Comparison of ENCODE assay signal across 9 mouse cellular contexts in the genomic region with DNA sequence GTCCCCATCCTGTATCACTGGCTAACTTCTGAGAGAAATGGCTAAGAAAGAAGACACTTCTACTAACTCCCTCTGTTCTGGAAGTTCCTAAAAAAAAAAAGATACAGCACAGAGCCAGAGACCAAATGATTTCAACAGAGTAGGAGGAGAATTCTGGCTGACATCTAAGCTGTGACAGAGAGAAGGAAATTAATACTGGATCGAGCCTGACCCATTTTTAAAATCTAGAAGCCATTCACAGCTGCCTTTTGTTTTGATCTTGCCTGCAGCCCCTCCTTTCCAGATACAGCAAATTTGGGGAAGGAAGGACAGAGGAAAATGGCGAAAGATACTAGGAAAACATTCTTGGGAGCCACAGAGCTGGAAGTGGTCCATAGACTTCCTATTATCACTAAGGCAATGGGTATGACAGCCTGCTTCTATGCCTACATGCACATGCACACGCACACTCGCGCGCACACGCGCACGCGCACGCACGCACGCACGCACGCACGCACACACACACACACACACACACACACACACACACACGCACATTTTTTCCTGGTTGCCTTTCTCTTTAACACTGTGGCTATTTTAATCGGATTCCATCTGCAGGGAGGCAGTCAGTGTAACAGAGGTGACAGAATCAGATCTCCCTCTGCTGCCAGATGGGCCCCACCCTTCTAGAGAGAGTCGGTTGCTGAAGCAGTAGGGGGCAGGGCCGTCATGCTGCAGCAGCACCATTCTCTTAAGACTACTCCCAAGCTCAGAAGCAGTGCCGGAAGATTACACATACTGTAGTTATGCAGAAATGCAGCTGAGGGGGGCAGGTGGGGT. TPM values are rescaled to one million over a fixed set of nuclear protein-coding genes. Genes with fewer than 3 reads are reported as not detected.
DNase-seq lines count a peak whose midpoint lies in the region; ATAC-seq and TF ChIP-seq lines count a peak whose summit lies in the region.
"Had no signal": no experiment of that assay in that cellular context is flagged by ENCODE, and none has a peak within 500 bp of the region (broad histone marks: within the 10 kb centered on the region; RNA-seq: fewer than 3 reads in every experiment).

No protein-coding gene starts in this region.

- peak overlapping the region; percentile 84 for H3K4me2 ChIP-seq in intestine, embryonic 16.5 days (ENCODE audit: low read depth, low read length)
- H3K4me2 ChIP-seq in midbrain, postnatal 0 days (ENCODE audit: low read depth, low read length, poor library complexity, severe bottlenecking): peak overlapping the region; percentile 92

- H3K36me3 ChIP-seq in megakaryocyte, embryonic 14.5 days (replicated peaks; ENCODE audit: low read length): peaks cover 43% of the 10 kb centered on the region
- H3K36me3 ChIP-seq in intestine, embryonic 16.5 days (ENCODE audit: control insufficient read depth, insufficient read depth, low read length): no peaks in the 10 kb centered on the region
- H3K36me3 ChIP-seq in midbrain, postnatal 0 days (ENCODE audit: insufficient read depth, low read length): no peaks in the 10 kb centered on the region

- peaks cover 84% of the 10 kb centered on the region for H3K4me1 ChIP-seq in megakaryocyte, embryonic 14.5 days
- peaks cover 44% of the 10 kb centered on the region for H3K4me1 ChIP-seq in intestine, embryonic 16.5 days (ENCODE audit: control insufficient read depth, insufficient read depth, low read length)
- H3K4me1 ChIP-seq in midbrain, postnatal 0 days (ENCODE audit: insufficient read depth, low read length): peaks cover 11% of the 10 kb centered on the region; the same call in 1 of the 2 replicates

- DNase-seq in cerebellum, postnatal 25 days: peak; percentile 75 to 80
- DNase-seq in gastrocnemius, postnatal 25 days: peak; percentile 74
- peak; percentile 71 for DNase-seq in liver
- peak; percentile 77 for DNase-seq in midbrain, postnatal 0 days (ENCODE audit: low spot score)

- 55% methylated on average over 21 of the region's 21 CpGs for WGBS in intestine, embryonic 16.5 days
- WGBS in midbrain, postnatal 0 days: 47% methylated on average over 21 of the region's 21 CpGs

- H3K27me3 ChIP-seq in megakaryocyte, embryonic 14.5 days (replicated peaks): no peaks in the 10 kb centered on the region
- H3K27me3 ChIP-seq in intestine, embryonic 16.5 days (replicated peaks; ENCODE audit: control insufficient read depth, insufficient read depth, low read length): no peaks in the 10 kb centered on the region
- H3K27me3 ChIP-seq in midbrain, postnatal 0 days (ENCODE audit: insufficient read depth, low read length): no peaks in the 10 kb centered on the region

- ATAC-seq in megakaryocyte, adult 5-6 weeks (ENCODE audit: poor library complexity, severe bottlenecking): no peak
- peak; percentile 28 for ATAC-seq in intestine, embryonic 16.5 days
- ATAC-seq in midbrain, postnatal 0 days (ENCODE audit: low FRiP score): no peak
- ATAC-seq in granulocyte monocyte progenitor cell, adult 5-6 weeks (replicated peaks; ENCODE audit: poor library complexity, severe bottlenecking): no peak

- H3K27ac ChIP-seq in intestine, embryonic 16.5 days (ENCODE audit: low read length): 0 out of 2 replicates have a peak overlapping the region, but pooled peaks have one; percentile 1
- H3K27ac ChIP-seq in midbrain, postnatal 0 days (ENCODE audit: low read depth, low read length): peak overlapping the region; percentile 77

- no peaks in the 10 kb centered on the region for H3K9me3 ChIP-seq in megakaryocyte, embryonic 14.5 days
- no peaks in the 10 kb centered on the region for H3K9me3 ChIP-seq in intestine, embryonic 16.5 days (ENCODE audit: control insufficient read depth, low read length)
- H3K9me3 ChIP-seq in midbrain, postnatal 0 days (ENCODE audit: low read length): no peaks in the 10 kb centered on the region

- peak; percentile 35 for TF ChIP-seq CTCF in midbrain, postnatal 0 days (IDR thresholded peaks at IDR 0.05)

- H3K9ac ChIP-seq in intestine, embryonic 16.5 days (ENCODE audit: low read depth, low read length): peak overlapping the region; percentile 18; the same call in 1 of the 2 replicates
- peak overlapping the region; percentile 89 for H3K9ac ChIP-seq in midbrain, postnatal 0 days (replicated peaks; ENCODE audit: low read length, poor library complexity, severe bottlenecking)

- H3K4me3 ChIP-seq in megakaryocyte, embryonic 14.5 days (replicated peaks): peak overlapping the region; percentile 67
- H3K4me3 ChIP-seq in intestine, embryonic 16.5 days (ENCODE audit: low read length): peak overlapping the region; percentile 28; the same call in 1 of the 2 replicates
- H3K4me3 ChIP-seq in midbrain, postnatal 0 days (ENCODE audit: low read depth, low read length): peak overlapping the region; percentile 88

RNA-seq across cellular contexts. Expression of a gene that starts 2.9 kb away (rescaled TPM):
- 4.1 and 10.1 TPM in 2 replicates for polyA plus RNA-seq in megakaryocyte, embryonic 14.5 days (2012; ENCODE audit: insufficient read depth, low replicate concordance)
- total RNA-seq in megakaryocyte, adult 5-6 weeks (2015): 3.5 and 4.1 TPM in 2 replicates
- total RNA-seq in megakaryocyte, adult 5-6 weeks (2017): 3.2 and 4.3 TPM in 2 replicates
- total RNA-seq in gastrocnemius, postnatal 25 days (2021): 10 to 100 TPM; 11.9 to 19.8 TPM
- 14.5 and 15.3 TPM in 2 replicates for polyA plus RNA-seq in intestine, embryonic 16.5 days (2015; fragmentation: Nextera tagmentation; extraction: Ambion mirVana)
- 41.9 and 48.4 TPM in 2 replicates for total RNA-seq in midbrain, postnatal 0 days (2014; rRNA removed)
- 50.6 and 55.2 TPM in 2 replicates for polyA plus RNA-seq in midbrain, postnatal 0 days (2015; fragmentation: Nextera tagmentation; extraction: Ambion mirVana)
- total RNA-seq in granulocyte monocyte progenitor cell, adult 5-6 weeks (2014; fragmentation: Nextera tagmentation): 12.3 and 15.8 TPM in 2 replicates
- 8.4 and 8.7 TPM in 2 replicates for total RNA-seq in granulocyte monocyte progenitor cell, adult 5-6 weeks (2017)

RNA-seq across cellular contexts. Expression of a gene that starts 29.4 kb away (rescaled TPM):
- 10.3 and 11.7 TPM in 2 replicates for polyA plus RNA-seq in megakaryocyte, embryonic 14.5 days (2012; ENCODE audit: insufficient read depth, low replicate concordance)
- 82.5 and 84.8 TPM in 2 replicates for total RNA-seq in megakaryocyte, adult 5-6 weeks (2015)
- total RNA-seq in megakaryocyte, adult 5-6 weeks (2017): 28.7 and 42.0 TPM in 2 replicates
- total RNA-seq in gastrocnemius, postnatal 25 days (2021): 1 to 10 TPM; 5.1 to 5.6 TPM
- 57.6 and 62.3 TPM in 2 replicates for polyA plus RNA-seq in intestine, embryonic 16.5 days (2015; fragmentation: Nextera tagmentation; extraction: Ambion mirVana)
- total RNA-seq in midbrain, postnatal 0 days (2014; rRNA removed): 8.9 and 18.6 TPM in 2 replicates
- polyA plus RNA-seq in midbrain, postnatal 0 days (2015; fragmentation: Nextera tagmentation; extraction: Ambion mirVana): 16.8 and 18.8 TPM in 2 replicates
- total RNA-seq in granulocyte monocyte progenitor cell, adult 5-6 weeks (2014; fragmentation: Nextera tagmentation): 84.7 and 86.6 TPM in 2 replicates
- total RNA-seq in granulocyte monocyte progenitor cell, adult 5-6 weeks (2017): 23.4 and 23.8 TPM in 2 replicates

RNA-seq across cellular contexts. Expression of a gene that starts 29.9 kb away (rescaled TPM):
- polyA plus RNA-seq in megakaryocyte, embryonic 14.5 days (2012; ENCODE audit: insufficient read depth, low replicate concordance): 0.20 TPM in 1 of 2 replicates, not detected in the other
- not detected in 2 replicates for total RNA-seq in megakaryocyte, adult 5-6 weeks (2015)
- 0.04 TPM in 1 of 2 replicates, not detected in the other for total RNA-seq in megakaryocyte, adult 5-6 weeks (2017)
- total RNA-seq in gastrocnemius, postnatal 25 days (2021): 1 to 10 TPM; 7.9 to 9.2 TPM
- 10.6 and 11.2 TPM in 2 replicates for polyA plus RNA-seq in intestine, embryonic 16.5 days (2015; fragmentation: Nextera tagmentation; extraction: Ambion mirVana)
- total RNA-seq in midbrain, postnatal 0 days (2014; rRNA removed): 286 and 357 TPM in 2 replicates
- 176 and 178 TPM in 2 replicates for polyA plus RNA-seq in midbrain, postnatal 0 days (2015; fragmentation: Nextera tagmentation; extraction: Ambion mirVana)
- not detected in 2 replicates for total RNA-seq in granulocyte monocyte progenitor cell, adult 5-6 weeks (2014; fragmentation: Nextera tagmentation)
- total RNA-seq in granulocyte monocyte progenitor cell, adult 5-6 weeks (2017): not detected in 2 replicates
- total RNA-seq: neutrophil, adult 5-6 weeks had no signal

RNA-seq across cellular contexts. Expression of a gene that starts 48.6 kb away (rescaled TPM):
- polyA plus RNA-seq in megakaryocyte, embryonic 14.5 days (2012; ENCODE audit: insufficient read depth, low replicate concordance): 3.6 TPM in 1 of 2 replicates, not detected in the other
- 2.6 and 3.5 TPM in 2 replicates for total RNA-seq in megakaryocyte, adult 5-6 weeks (2015)
- total RNA-seq in megakaryocyte, adult 5-6 weeks (2017): 1.5 and 3.1 TPM in 2 replicates
- total RNA-seq in gastrocnemius, postnatal 25 days (2021): 1 to 10 TPM in 1 of 2 experiments, under 1 TPM in 1; 0.87 to 1.0 TPM
- 5.0 and 5.6 TPM in 2 replicates for polyA plus RNA-seq in intestine, embryonic 16.5 days (2015; fragmentation: Nextera tagmentation; extraction: Ambion mirVana)
- total RNA-seq in midbrain, postnatal 0 days (2014; rRNA removed): 0.76 and 8.6 TPM in 2 replicates
- 3.1 and 4.7 TPM in 2 replicates for polyA plus RNA-seq in midbrain, postnatal 0 days (2015; fragmentation: Nextera tagmentation; extraction: Ambion mirVana)
- 0.24 and 5.1 TPM in 2 replicates for total RNA-seq in granulocyte monocyte progenitor cell, adult 5-6 weeks (2014; fragmentation: Nextera tagmentation)
- 0.82 and 3.6 TPM in 2 replicates for total RNA-seq in granulocyte monocyte progenitor cell, adult 5-6 weeks (2017)

RNA-seq across cellular contexts. Expression of a gene that starts 56.3 kb away (rescaled TPM):
- polyA plus RNA-seq in megakaryocyte, embryonic 14.5 days (2012; ENCODE audit: insufficient read depth, low replicate concordance): not detected in 2 replicates
- not detected in 2 replicates for total RNA-seq in megakaryocyte, adult 5-6 weeks (2015)
- total RNA-seq in megakaryocyte, adult 5-6 weeks (2017): not detected in 2 replicates
- total RNA-seq in gastrocnemius, postnatal 25 days (2021): under 1 TPM; 0.54 to 0.88 TPM
- polyA plus RNA-seq in intestine, embryonic 16.5 days (2015; fragmentation: Nextera tagmentation; extraction: Ambion mirVana): 11.8 and 12.3 TPM in 2 replicates
- total RNA-seq in midbrain, postnatal 0 days (2014; rRNA removed): 1.4 TPM in 2 replicates
- 1.5 and 1.6 TPM in 2 replicates for polyA plus RNA-seq in midbrain, postnatal 0 days (2015; fragmentation: Nextera tagmentation; extraction: Ambion mirVana)
- total RNA-seq in granulocyte monocyte progenitor cell, adult 5-6 weeks (2014; fragmentation: Nextera tagmentation): 0.75 and 2.5 TPM in 2 replicates
- total RNA-seq in granulocyte monocyte progenitor cell, adult 5-6 weeks (2017): 0.13 TPM in 1 of 2 replicates, not detected in the other
- total RNA-seq: neutrophil, adult 5-6 weeks had no signal

Comparison
In these comparisons a context has a peak if more than half of its experiments do, and no peak if none do; other contexts are left out.
1. H3K4me3 ChIP-seq: peak in every context shown above with its lines; median percentile 88 in midbrain, postnatal 0 days; 67 in megakaryocyte, embryonic 14.5 days; 28 in intestine, embryonic 16.5 days.
2. RNA of a gene that starts 29.9 kb away (total RNA-seq): 286 to 357 TPM in midbrain, postnatal 0 days; 7.9 to 9.2 TPM in gastrocnemius, postnatal 25 days, 0.04 TPM in megakaryocyte, adult 5-6 weeks and not detected in granulocyte monocyte progenitor cell, adult 5-6 weeks; every median in the first group is over 10 times any median in the second.
3. Peak in every context shown above with its lines, with median percentiles within 50 percentile points of each other: DNase-seq.